Mouse (Mus musculus) megakaryocyte, embryonic 14.5 days (primary cell): ENCODE results near the gene Ccdc24. TPM values are rescaled to one million over a fixed set of nuclear protein-coding genes. Genes with fewer than 3 reads are reported as not detected.

Experiments used
- H3K27me3 ChIP-seq: replicated peaks from 2 replicates; pipeline ENCODE3; 2012; ENCODE audit warnings: inconsistent platforms
- H3K36me3 ChIP-seq: replicated peaks from 2 replicates; pipeline ENCODE3; 2012; ENCODE audit warnings: low read length, inconsistent platforms, mixed read lengths
- H3K4me1 ChIP-seq: 2 replicates; pipeline ENCODE4 v1.6.1; 2012; ENCODE audit warnings: inconsistent platforms
- H3K4me3 ChIP-seq: replicated peaks from 2 replicates; pipeline ENCODE3; 2012; ENCODE audit warnings: moderate library complexity, mild to moderate bottlenecking, inconsistent platforms
- H3K9me3 ChIP-seq: 2 replicates; pipeline ENCODE4 v1.6.1; 2012; ENCODE audit warnings: inconsistent platforms
- FLI1 ChIP-seq: IDR thresholded peaks from 2 replicates; pipeline ENCODE4 v1.6.1; 2012; ENCODE audit warnings: low read length, inconsistent platforms, mixed read lengths
- GATA1 ChIP-seq: IDR thresholded peaks from 3 replicates; pipeline ENCODE4 v1.6.1; 2012; ENCODE audit warnings: mixed read lengths, low read length, inconsistent platforms, borderline replicate concordance
- polyA plus RNA-seq: library from polyadenylated mRNA; stranded (reverse); fragments of >175 nt; gene quantifications from 2 replicates; pipeline ENCODE4 v1.2.3, GENCODE M21; 2012; ENCODE audit warnings: low replicate concordance; ENCODE audit not compliant: insufficient read depth

The Ccdc24 gene
- polyA plus RNA-seq, 1 experiment, result not detected

- no peaks in the 10 kb centered on the region for H3K9me3 ChIP-seq
- H3K36me3 ChIP-seq, result peaks cover 73% of the 10 kb centered on the region
- H3K4me3 ChIP-seq, result no peak overlapping the region
- TF ChIP-seq GATA1 (no peak), FLI1 (no peak)
- peaks cover 25% of the 10 kb centered on the region for H3K4me1 ChIP-seq
- H3K27me3 ChIP-seq, result no peaks in the 10 kb centered on the region
Observed at GRCm38 (mm10) chr4:117894601-117895000, 22.2 kb upstream of the Ccdc24 start.

- Histone ChIP-seq H3K36me3 (peaks cover 71% of the 10 kb centered on the region), H3K9me3 (no peaks in the 10 kb centered on the region), H3K4me3 (no peak overlapping the region), H3K4me1 (peaks cover 26% of the 10 kb centered on the region), H3K27me3 (no peaks in the 10 kb centered on the region)
- TF ChIP-seq GATA1, result no peak
- TF ChIP-seq FLI1, result no peak
Observed at GRCm38 (mm10) chr4:117893376-117893775, 21.0 kb upstream of the Ccdc24 start.

GRCm38 (mm10) chr4:117891738-117892161 is 19.4 kb upstream of the Ccdc24 start, which contains the start of gene Dph2:
Gene Dph2 (minus strand): TSS chr4:117892032.
- Histone ChIP-seq H3K9me3 (no peaks in the 10 kb centered on the region), H3K27me3 (no peaks in the 10 kb centered on the region), H3K4me1 (peaks cover 31% of the 10 kb centered on the region), H3K4me3 (peak within 1 kb of the TSS; percentile 99), H3K36me3 (peaks cover 55% of the 10 kb centered on the region)
- TF ChIP-seq FLI1 (no peak), GATA1 (no peak)

GRCm38 (mm10) chr4:117890750-117891149 is 18.4 kb upstream of the Ccdc24 start:
- H3K9me3 ChIP-seq, result no peaks in the 10 kb centered on the region
- H3K4me3 ChIP-seq, result peak overlapping the region; percentile 99
- H3K36me3 ChIP-seq, result peaks cover 50% of the 10 kb centered on the region
- H3K4me1 ChIP-seq, result peaks cover 39% of the 10 kb centered on the region
- TF ChIP-seq FLI1 (no peak), GATA1 (no peak)
- H3K27me3 ChIP-seq, result no peaks in the 10 kb centered on the region

- Histone ChIP-seq H3K9me3 (no peaks in the 10 kb centered on the region), H3K4me1 (peaks cover 46% of the 10 kb centered on the region), H3K4me3 (no peak overlapping the region), H3K36me3 (peaks cover 50% of the 10 kb centered on the region), H3K27me3 (no peaks in the 10 kb centered on the region)
- TF ChIP-seq GATA1, result no peak
- TF ChIP-seq FLI1, result no peak
Observed at GRCm38 (mm10) chr4:117890031-117890430, 17.7 kb upstream of the Ccdc24 start.

GRCm38 (mm10) chr4:117889471-117889870 is 17.1 kb upstream of the Ccdc24 start:
- peaks cover 1% of the 10 kb centered on the region for H3K27me3 ChIP-seq
- peaks cover 50% of the 10 kb centered on the region for H3K36me3 ChIP-seq
- no peak for TF ChIP-seq GATA1
- TF ChIP-seq FLI1, result no peak
- H3K9me3 ChIP-seq, result no peaks in the 10 kb centered on the region
- H3K4me3 ChIP-seq, result no peak overlapping the region
- H3K4me1 ChIP-seq, result peaks cover 48% of the 10 kb centered on the region

DNA sequence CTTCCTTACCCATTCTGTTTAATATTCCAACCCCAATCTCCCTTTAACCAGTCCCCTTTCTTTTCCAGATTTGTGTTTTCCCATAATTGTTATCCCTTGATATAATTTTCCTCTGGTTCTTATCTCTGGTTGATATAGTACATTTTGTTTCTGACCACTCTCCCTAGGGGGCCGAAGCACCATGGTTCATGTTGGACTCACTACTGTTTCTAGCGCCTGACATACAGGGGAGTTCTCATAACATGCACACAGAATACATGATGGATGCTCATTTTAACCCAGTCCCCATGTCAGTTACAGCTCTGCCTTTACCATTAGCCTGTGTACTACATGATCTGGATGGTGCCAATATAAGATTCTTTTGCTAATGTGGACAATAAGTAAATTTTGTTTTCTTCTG is 15.6 kb upstream of the Ccdc24 start:
- Histone ChIP-seq H3K36me3 (peaks cover 48% of the 10 kb centered on the region), H3K27me3 (peaks cover 16% of the 10 kb centered on the region), H3K4me1 (peaks cover 60% of the 10 kb centered on the region), H3K4me3 (peak overlapping the region; percentile 96), H3K9me3 (no peaks in the 10 kb centered on the region)
- TF ChIP-seq FLI1, result no peak
- TF ChIP-seq GATA1, result no peak

DNA sequence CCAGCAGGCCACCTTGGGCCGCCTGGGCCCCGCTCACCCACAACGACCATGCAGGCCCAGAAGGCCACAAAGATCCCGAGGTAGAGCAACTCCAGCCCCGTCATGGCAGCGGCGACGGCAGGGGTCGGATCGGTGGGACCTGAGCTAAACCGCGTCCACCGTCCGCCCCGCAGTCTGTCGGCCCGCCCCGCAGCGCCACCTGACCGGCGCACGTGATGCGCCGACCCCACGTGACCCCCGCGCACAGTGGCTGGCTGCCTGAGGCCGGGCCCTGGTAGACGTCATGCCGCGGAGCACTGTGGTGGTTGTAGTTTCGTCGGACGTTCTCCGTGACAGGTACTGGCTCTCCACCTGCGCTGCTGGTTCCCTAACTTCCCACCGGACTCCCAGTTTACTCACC is 14.8 kb upstream of the Ccdc24 start, which contains the start of gene Atp6v0b:
Gene Atp6v0b, minus strand, starts transcription at position 201 of the 400 bp plus-strand sequence.
- H3K27me3 ChIP-seq, result peaks cover 24% of the 10 kb centered on the region
- no peaks in the 10 kb centered on the region for H3K9me3 ChIP-seq
- H3K36me3 ChIP-seq, result peaks cover 48% of the 10 kb centered on the region
- peaks cover 55% of the 10 kb centered on the region for H3K4me1 ChIP-seq
- peak within 1 kb of the TSS; percentile 96 for H3K4me3 ChIP-seq
- TF ChIP-seq FLI1, result no peak
- TF ChIP-seq GATA1, result no peak

- H3K9me3 ChIP-seq, result no peaks in the 10 kb centered on the region
- TF ChIP-seq GATA1, result no peak
- TF ChIP-seq FLI1, result no peak
- H3K4me3 ChIP-seq, result peak overlapping the region; percentile 96
- peaks cover 53% of the 10 kb centered on the region for H3K4me1 ChIP-seq
- peaks cover 48% of the 10 kb centered on the region for H3K36me3 ChIP-seq
- peaks cover 28% of the 10 kb centered on the region for H3K27me3 ChIP-seq
Observed at GRCm38 (mm10) chr4:117886644-117887043, 14.3 kb upstream of the Ccdc24 start.

DNA sequence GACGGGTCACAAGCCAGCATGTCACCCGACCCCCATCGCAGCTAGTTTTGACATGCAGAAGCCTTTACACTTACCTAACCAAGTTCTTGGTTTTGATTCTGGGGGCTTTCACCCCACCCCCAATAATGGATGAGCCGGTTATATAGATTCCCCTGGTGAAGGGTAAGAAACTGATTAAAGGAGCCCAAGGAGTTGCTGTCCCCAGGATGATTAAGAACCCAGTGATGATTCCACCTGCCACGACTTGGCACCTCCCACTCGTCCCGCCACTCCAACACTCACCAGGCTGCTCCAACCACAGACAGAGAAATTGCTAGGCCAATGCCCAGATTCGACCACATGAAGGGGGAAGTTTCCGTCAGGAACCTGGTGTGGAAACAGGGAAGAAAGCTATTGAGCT is 13.6 kb upstream of the Ccdc24 start:
- peak overlapping the region; percentile 96 for H3K4me3 ChIP-seq
- H3K27me3 ChIP-seq, result peaks cover 35% of the 10 kb centered on the region
- H3K9me3 ChIP-seq, result no peaks in the 10 kb centered on the region
- H3K36me3 ChIP-seq, result peaks cover 48% of the 10 kb centered on the region
- H3K4me1 ChIP-seq, result peaks cover 49% of the 10 kb centered on the region
- TF ChIP-seq GATA1 (no peak), FLI1 (no peak)

- Histone ChIP-seq H3K4me3 (peak overlapping the region; percentile 59), H3K4me1 (peaks cover 40% of the 10 kb centered on the region), H3K27me3 (peaks cover 44% of the 10 kb centered on the region), H3K36me3 (peaks cover 44% of the 10 kb centered on the region), H3K9me3 (no peaks in the 10 kb centered on the region)
- no peak for TF ChIP-seq GATA1
- no peak for TF ChIP-seq FLI1
Observed at GRCm38 (mm10) chr4:117885093-117885492, 12.7 kb upstream of the Ccdc24 start.
